Mouse (Mus musculus): Measurements from ENCODE around the gene Angptl1. TPM values are rescaled to one million over a fixed set of nuclear protein-coding genes. Genes with fewer than 3 reads are reported as not detected.

The Angptl1 gene
- polyA plus RNA-seq (2021; fragmentation: Nextera tagmentation): 0.74 and 0.94 TPM in 2 replicates
- long read RNA-seq, experiment 1, partial matches to known transcripts: 0 of 2 reads
- long read RNA-seq, experiment 1, other reads (novel, unspliced or antisense): 0 of 2 reads
- long read RNA-seq, experiment 2: 0 reads

DNA sequence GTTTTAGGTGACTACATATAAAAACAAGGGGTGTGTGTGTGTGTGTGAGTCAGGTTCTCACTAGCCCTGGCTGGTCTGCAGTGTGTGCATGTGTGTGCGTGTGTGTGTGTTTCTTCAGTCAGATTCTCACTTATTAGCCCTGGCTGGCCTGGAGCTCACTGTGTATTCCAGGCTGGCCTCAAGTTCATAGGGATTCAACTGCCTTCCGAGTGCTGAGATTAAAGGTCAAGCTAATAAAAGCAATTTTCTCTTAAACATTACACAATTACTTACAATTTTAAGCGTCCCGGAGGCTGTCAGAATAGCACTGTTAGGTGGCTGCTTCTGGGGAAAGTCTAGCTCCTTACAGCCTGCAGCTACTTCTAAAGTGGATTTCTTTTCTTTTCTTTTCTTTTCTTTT lies at the start of gene Angptl1:
TSS of gene Angptl1 (plus strand) at position 386 of the 400 bp plus-strand sequence.

Other genes with a start within 250 kb of the Angptl1 start
- 7.8 and 7.9 TPM in 2 replicates for gene Tor3a, start 164.2 kb upstream of the Angptl1 start, polyA plus RNA-seq (2021; fragmentation: Nextera tagmentation)
- gene Fam20b, start 119.5 kb upstream of the Angptl1 start, polyA plus RNA-seq (2021; fragmentation: Nextera tagmentation): 12.4 and 18.6 TPM in 2 replicates
- 26.8 and 36.7 TPM in 2 replicates for gene Ralgps2, start 101.1 kb downstream of the Angptl1 start, polyA plus RNA-seq (2021; fragmentation: Nextera tagmentation)